Mouse (Mus musculus): ENCODE measurements around the gene Tnfsfm13.
"Not testable (repeated sequence)": the region's sequence is repeated elsewhere in the genome, so short reads cannot be mapped to it uniquely, and the experiment has no call there.

Tnfsfm13 gene

GRCm38 (mm10) chr11:69695361-69696181, at the start of gene Tnfsfm13, which contains the start of gene Tnfsf12:
Gene Tnfsfm13 (minus strand): TSS chr11:69696098.
Gene Tnfsf12 (minus strand): TSS chr11:69695849.
- peak; percentile 78 to 79 for DNase-seq

- DNase-seq = not testable (repeated sequence)
Observed at GRCm38 (mm10) chr11:69731408-69731807, 35.5 kb upstream of the Tnfsfm13 start.

DNA sequence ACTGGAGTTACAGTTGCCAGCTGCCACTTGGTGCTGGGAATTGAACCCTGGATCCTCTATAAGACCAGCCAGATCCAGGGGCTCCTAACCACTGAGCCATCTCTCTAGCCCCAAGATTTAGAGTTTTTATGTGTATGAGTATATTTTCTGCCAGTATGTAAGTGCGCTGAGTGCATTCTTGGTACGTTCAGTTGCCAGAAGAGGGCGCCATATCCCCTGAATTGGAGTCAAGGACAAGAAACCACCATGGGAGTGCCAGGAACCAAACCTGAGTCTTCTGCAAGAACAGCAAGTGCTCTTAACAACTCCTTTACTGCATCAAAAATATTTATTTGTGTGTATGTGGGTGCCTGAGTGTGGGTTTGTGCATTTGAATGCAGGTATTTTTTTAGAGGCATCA, 33.2 kb upstream of the Tnfsfm13 start:
- peak; percentile 51 to 75 for DNase-seq

DNA sequence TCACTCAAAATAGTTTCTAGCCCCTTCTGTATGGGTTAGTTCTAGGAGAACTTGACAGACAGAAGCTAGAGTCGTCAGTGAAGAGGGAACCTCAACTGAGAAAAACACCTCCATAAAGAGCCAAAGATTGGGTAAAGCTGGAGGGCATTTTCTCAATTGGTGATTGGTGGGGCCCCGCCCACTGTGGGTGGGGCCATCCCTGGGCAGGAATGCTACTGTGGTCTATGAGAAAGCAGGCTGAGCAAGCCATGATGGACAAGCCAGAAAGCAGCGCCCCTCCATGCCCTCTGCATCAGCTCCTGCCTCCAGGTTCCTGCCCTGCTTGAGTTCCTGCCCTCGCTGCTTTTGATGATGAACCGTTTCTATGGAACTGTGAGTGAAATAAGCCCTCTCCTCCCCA, 30.1 kb upstream of the Tnfsfm13 start:
- DNase-seq = no peak

DNA sequence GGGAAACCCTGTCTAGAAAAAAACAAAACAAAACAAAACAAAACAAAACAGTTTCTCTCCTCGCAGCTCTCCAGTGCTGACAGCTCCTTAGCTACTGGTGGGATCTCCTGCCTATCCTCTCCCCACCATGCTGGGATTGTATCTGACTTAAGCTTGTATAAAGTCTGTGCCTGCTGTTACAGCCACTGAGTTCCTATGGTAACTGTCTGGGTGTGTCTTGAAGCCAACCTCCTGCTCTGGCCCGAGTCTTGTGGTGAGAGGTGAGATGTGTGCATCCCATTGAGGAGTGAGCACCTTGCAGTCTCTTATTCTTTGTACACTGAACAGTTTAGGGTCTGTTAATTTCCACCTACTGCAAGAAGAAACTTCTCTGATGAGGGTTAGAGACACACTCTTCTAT, 27.2 kb upstream of the Tnfsfm13 start:
- DNase-seq = no peak

DNA sequence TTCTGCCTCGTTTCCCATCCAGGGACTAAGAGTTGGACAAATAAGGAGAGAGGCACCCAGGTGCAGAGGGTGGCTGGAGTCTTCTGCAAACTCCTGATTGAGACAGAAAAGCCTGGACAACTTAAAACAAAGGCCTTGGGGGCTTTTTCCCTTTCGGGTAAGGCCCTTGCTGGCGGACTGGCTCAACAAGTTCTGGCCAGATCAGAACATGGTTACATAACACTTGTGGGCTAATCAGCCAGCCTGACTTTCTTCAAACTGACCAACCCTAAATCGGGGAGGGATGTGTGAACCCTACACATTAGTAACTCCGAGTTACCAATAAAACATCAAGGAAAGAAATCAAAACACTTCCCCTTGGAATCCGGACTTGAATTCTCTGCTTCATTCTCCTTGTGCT, 25.0 kb upstream of the Tnfsfm13 start:
- no peak for DNase-seq

GRCm38 (mm10) chr11:69719423-69719822, 23.5 kb upstream of the Tnfsfm13 start:
- no peak for DNase-seq

DNA sequence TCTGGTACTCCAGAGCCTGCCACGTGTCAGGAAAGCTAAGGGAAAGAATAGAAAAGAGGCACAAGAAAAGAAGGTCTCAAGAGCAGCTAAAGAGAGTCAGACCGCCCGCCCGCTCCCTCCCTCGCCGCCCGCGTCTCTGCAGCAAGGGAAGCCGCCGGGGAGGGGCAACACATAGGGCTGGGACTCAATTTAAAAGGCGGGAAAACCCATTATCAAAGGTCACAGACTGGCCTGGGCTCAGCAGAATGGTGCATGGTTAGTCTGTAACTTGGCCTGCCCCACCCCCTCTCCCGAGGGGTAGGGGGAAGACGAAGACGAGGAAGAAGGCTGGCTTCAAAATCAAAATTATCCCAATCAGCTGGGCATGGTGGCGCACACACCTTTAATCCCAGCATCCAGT, 22.8 kb upstream of the Tnfsfm13 start:
- no peak for DNase-seq

DNA sequence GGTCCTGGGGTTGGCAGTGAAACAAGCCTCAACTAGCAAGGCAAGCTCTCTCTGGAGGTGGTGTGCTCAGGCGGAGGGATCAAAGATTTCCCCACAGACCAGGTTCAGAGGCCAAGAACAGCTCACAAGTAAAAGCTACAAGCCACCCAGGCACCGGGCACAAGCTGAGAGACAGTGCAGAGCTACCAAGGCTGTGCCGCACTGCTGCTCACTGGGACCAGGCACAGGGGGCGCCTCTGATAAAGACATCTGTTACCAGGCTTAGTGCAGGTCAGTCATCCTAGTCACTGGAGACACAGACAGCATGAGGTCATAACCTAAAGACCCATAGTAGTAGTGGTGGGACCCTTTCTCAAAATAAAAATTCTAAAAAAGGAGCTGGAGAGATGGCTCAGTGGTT, 21.1 kb upstream of the Tnfsfm13 start:
- DNase-seq = no peak

DNA sequence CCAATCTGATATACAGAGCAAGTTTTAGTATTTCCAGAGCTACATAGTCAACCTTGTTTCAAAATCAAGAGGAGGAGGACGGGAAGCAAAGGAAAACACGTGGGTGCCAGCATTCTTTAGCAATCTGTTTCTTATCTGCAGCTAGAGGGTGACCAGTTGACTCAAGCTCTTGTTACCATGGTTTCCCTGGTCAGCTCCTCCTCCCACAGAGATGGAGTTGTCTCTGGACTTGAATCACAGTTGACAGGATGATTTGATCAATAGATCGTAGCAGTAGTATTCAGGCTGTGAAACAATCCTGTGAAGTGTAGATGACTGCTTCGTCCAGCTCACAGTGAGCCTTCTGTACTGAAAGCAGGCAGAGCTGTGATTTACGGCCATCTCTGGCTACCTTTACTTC, 20.0 kb upstream of the Tnfsfm13 start:
- DNase-seq = no peak

GRCm38 (mm10) chr11:69715482-69715881, 19.6 kb upstream of the Tnfsfm13 start:
- peak; percentile 30 to 57 for DNase-seq

- no peak for DNase-seq
Observed at GRCm38 (mm10) chr11:69714636-69715329, 18.9 kb upstream of the Tnfsfm13 start.

DNA sequence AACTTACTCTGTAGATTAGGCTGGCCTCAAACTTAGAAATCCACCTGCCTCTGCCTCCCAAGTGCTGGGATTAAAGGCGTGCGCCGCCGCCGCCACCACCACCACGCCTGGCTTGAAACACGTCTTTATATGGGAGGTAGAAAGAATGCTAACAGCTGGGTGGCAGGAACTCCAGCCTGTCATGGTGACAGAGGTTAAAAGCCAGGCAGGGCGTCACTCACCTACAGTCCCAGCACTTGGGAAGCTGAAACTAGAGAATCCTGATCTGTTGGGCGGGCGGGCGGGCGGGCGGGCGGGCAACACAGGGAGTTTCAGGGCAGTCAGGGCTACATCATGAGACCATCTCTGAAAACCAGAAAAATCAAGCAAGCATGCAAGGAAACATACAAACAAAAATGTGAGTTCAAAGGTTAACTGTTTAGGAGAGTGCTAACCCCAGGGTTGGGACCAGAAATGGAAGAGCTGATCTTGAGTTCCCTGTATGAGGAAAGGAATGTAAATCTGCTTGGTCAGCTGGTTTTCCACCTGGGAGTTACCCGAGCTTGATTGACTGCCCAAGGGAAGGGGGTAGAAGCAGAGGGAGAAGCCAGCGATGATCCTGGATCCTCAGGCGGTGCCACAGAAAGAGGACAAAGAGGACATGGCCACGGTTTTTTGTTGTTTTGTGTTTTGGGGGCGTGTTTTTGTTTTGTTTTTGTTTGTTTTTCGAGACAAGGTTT, 17.2 kb upstream of the Tnfsfm13 start:
- DNase-seq = no peak

- DNase-seq = no peak
Observed at GRCm38 (mm10) chr11:69711082-69711481, 15.2 kb upstream of the Tnfsfm13 start.

- no peak for DNase-seq
Observed at GRCm38 (mm10) chr11:69710470-69710869, 14.6 kb upstream of the Tnfsfm13 start.

GRCm38 (mm10) chr11:69709554-69710446, 13.9 kb upstream of the Tnfsfm13 start:
- DNase-seq = peak; percentile 31 to 38

GRCm38 (mm10) chr11:69708614-69709265, 12.8 kb upstream of the Tnfsfm13 start:
- peak; percentile 36 to 49 for DNase-seq

DNA sequence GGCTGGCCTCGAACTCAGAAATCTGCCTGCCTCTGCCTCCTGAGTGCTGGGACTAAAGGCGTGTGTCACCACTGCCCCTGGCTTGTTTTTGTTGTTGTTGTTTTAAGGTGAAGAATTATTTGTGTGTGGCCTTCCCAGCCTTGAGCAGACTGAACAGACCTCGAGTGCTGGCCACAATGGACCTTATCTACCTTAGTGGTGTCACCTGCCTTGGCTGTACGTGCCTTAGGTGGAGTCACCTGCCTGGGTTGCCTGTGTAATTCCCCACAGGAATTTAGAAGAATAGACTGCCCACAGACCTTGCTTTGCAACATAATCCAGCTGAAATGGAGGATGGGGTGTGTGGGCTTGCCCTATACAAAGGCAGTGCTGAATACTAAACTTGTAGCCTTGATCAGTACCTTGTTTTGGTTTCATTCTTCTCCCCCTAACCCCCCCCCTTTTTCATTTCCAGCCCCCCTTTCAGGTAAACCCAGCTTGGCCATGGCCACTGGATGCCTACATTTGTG, 12.0 kb upstream of the Tnfsfm13 start:
- DNase-seq = no peak

GRCm38 (mm10) chr11:69707480-69707847, 11.6 kb upstream of the Tnfsfm13 start:
- no peak for DNase-seq

- peak; percentile 98 for DNase-seq
Observed at GRCm38 (mm10) chr11:69706775-69707479, 11.0 kb upstream of the Tnfsfm13 start.

GRCm38 (mm10) chr11:69704613-69705010, 8.7 kb upstream of the Tnfsfm13 start:
- DNase-seq = no peak
